ENCODE assay signal across 17 mouse cellular contexts in the genomic region with DNA sequence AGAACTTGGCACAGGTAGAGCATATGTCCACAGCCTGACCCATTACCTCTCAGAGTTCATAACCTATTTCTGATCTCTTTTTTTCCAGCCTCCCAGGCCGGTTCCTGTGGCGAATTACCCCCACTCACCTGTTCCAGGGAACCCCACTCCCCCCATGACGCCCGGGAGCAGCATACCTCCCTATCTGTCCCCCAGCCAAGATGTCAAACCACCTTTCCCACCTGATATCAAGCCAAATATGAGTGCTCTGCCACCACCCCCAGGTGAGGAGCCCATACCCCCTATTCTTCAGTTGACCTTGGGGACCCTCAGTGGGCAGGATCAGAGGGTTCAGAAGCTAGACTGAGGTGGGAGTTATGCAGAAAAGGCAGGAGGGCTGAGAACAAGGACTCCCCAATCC.
"Had no signal": no experiment of that assay in that cellular context is flagged by ENCODE, and none has a peak within 500 bp of the region (broad histone marks: within the 10 kb centered on the region; RNA-seq: fewer than 3 reads in every experiment).

No protein-coding gene starts in this region.

- H3K4me3 ChIP-seq: neural tube, embryonic 12.5 days; neural tube, embryonic 13.5 days; neural tube, embryonic 15.5 days; stomach, embryonic 15.5 days had no signal

- DNase-seq: retina, postnatal 1 day; right cerebral cortex, adult 18-20 months; right cerebral cortex, postnatal 14 days; right cerebral cortex, postnatal 25 days; right cerebral cortex, postnatal 4 days; spleen, adult 18-20 months; thymus, adult 18-20 months; thymus, adult 2 months; thymus, postnatal 14 days; thymus, postnatal 25 days; thymus, postnatal 36 days; thymus, postnatal 4 days had no signal

- H3K4me1 ChIP-seq: neural tube, embryonic 12.5 days; neural tube, embryonic 13.5 days had no signal

- H3K27me3 ChIP-seq: neural tube, embryonic 12.5 days; neural tube, embryonic 13.5 days; neural tube, embryonic 15.5 days; stomach, embryonic 15.5 days had no signal

- H3K9me3 ChIP-seq: neural tube, embryonic 12.5 days; neural tube, embryonic 13.5 days; neural tube, embryonic 15.5 days; stomach, embryonic 15.5 days had no signal

- H3K27ac ChIP-seq: neural tube, embryonic 12.5 days; neural tube, embryonic 13.5 days; neural tube, embryonic 15.5 days; stomach, embryonic 15.5 days; stomach, postnatal 0 days had no signal
